Mouse (Mus musculus) liver, postnatal 0 days (tissue): ENCODE measurements around the gene Hist1h2ak. TPM values are rescaled to one million over a fixed set of nuclear protein-coding genes. Genes with fewer than 3 reads are reported as not detected.

Source experiments
- ATAC-seq: fragments of 200-750 bp; cut with Nextera tagmentation; 2 replicates; pipeline ENCODE4 v1.8.0; 2017; ENCODE audit warnings: mild to moderate bottlenecking, moderate library complexity
- DNase-seq: peaks from one replicate; pipeline ENCODE4 v3.0.0-alpha.2; 2016
- H3K27ac ChIP-seq: fragments of 300-500 bp; sonication (generic); 2 replicates; pipeline ENCODE4 v1.5.1; 2014; ENCODE audit warnings: antibody characterized with exemption, moderate library complexity, mild to moderate bottlenecking, low read depth
- H3K27me3 ChIP-seq: fragments of 300-500 bp; sonication (generic); 2 replicates; pipeline ENCODE4 v1.6.1; 2014; ENCODE audit warnings: low read length, control low read depth, mixed read lengths; ENCODE audit not compliant: insufficient read depth
- H3K36me3 ChIP-seq: fragments of 300-500 bp; sonication (generic); replicated peaks from 2 replicates; pipeline ENCODE4 v1.6.1; 2014; ENCODE audit warnings: mild to moderate bottlenecking, control low read depth, low read length, moderate library complexity, mixed read lengths; ENCODE audit not compliant: insufficient read depth
- H3K4me1 ChIP-seq: fragments of 300-500 bp; sonication (generic); 2 replicates; pipeline ENCODE4 v1.6.1; 2014; ENCODE audit warnings: antibody characterized with exemption, mild to moderate bottlenecking, control low read depth; ENCODE audit not compliant: insufficient read depth
- H3K4me2 ChIP-seq: fragments of 300-500 bp; sonication (generic); 2 replicates; pipeline ENCODE4 v1.6.1; 2014; ENCODE audit warnings: low read depth, mild to moderate bottlenecking, low read length, moderate library complexity, mixed read lengths
- H3K4me3 ChIP-seq: fragments of 300-500 bp; sonication (generic); 2 replicates; pipeline ENCODE4 v1.5.1; 2014; ENCODE audit warnings: low read depth, low read length
- H3K9ac ChIP-seq: fragments of 300-500 bp; sonication (generic); replicated peaks from 2 replicates; pipeline ENCODE4 v1.6.1; 2014; ENCODE audit warnings: mild to moderate bottlenecking, moderate library complexity
- H3K9me3 ChIP-seq: fragments of 300-500 bp; sonication (generic); 2 replicates; pipeline ENCODE4 v1.6.1; 2016; ENCODE audit warnings: mild to moderate bottlenecking, control low read depth, low read length, mixed read lengths
- CTCF ChIP-seq: sonication (generic); IDR thresholded peaks from 2 replicates; pipeline ENCODE4 v1.5.1; 2016; ENCODE audit warnings: antibody characterized with exemption, low read depth
- EP300 ChIP-seq: IDR thresholded peaks from 2 replicates; pipeline ENCODE4 v1.6.1; 2016; ENCODE audit warnings: antibody characterized with exemption, low read depth, mild to moderate bottlenecking
- WGBS: fragments of 180-500 bp; shearing (Covaris S2); extraction: QIAGEN DNeasy Blood & Tissue Kit; methylation state at CpG from one replicate; pipeline ENCODE4 v1.1.7; 2014; ENCODE audit not compliant: insufficient replicate concordance; 5-methylcytosine and 5-hydroxymethylcytosine counted together
- microRNA-seq: library from miRNA; unstranded; fragments of <30 nt; microRNA quantifications from one replicate; pipeline ENCODE4, GENCODE M21; 2016
- polyA plus RNA-seq: library from polyadenylated mRNA; unstranded; fragments of >200 nt; fragmentation: Nextera tagmentation; extraction: Ambion mirVana; gene quantifications from 2 replicates; pipeline ENCODE4 v1.2.1, GENCODE M21; 2015

The Hist1h2ak gene
- polyA plus RNA-seq, 1 experiment from 2014 or later: 62.3 TPM

DNA sequence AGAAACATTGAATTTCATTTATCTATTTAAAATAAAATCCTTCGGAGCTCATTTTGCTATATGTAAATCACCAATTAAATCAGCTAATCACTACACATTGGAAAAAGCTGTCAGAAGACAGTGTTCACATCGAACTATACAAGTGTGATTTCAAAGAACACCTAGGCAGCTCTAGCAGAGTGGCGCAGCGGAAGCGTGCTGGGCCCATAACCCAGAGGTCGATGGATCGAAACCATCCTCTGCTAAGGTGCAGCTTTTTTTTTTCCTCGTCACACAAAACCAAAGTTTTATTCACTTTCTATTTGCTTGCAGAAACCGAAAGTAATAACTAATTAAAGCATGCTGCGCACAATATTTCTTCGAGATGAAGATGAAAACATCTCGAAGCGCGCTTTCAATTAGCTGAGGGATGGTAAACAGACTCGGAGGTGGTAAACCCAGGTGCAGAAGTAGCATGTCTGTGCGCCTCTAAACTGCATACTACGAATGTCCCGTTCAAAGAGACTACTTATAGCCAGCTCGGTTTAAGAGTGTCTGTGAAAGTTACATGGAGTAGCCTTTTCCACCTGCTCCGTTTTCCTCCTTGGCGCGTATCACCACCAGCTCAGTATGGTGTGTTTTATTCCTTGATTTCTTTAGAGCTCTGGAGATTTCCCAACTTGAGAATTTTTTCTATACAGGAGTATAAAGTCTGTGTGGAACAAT lies 42.7 kb downstream of the Hist1h2ak start:
- ATAC-seq: peak; percentile 66
- Histone ChIP-seq H3K9me3 (no peaks in the 10 kb centered on the region), H3K9ac (peak overlapping the region; percentile 28), H3K27me3 (no peaks in the 10 kb centered on the region), H3K27ac (no peak overlapping the region), H3K4me1 (peaks cover 14% of the 10 kb centered on the region), H3K36me3 (no peaks in the 10 kb centered on the region), H3K4me2 (peak overlapping the region; percentile 76), H3K4me3 (peak overlapping the region; percentile 62)
- TF ChIP-seq CTCF: no peak
- no peak for TF ChIP-seq EP300
- 1% methylated on average over 22 of the region's 22 CpGs for WGBS
- peak; percentile 82 for DNase-seq

DNA sequence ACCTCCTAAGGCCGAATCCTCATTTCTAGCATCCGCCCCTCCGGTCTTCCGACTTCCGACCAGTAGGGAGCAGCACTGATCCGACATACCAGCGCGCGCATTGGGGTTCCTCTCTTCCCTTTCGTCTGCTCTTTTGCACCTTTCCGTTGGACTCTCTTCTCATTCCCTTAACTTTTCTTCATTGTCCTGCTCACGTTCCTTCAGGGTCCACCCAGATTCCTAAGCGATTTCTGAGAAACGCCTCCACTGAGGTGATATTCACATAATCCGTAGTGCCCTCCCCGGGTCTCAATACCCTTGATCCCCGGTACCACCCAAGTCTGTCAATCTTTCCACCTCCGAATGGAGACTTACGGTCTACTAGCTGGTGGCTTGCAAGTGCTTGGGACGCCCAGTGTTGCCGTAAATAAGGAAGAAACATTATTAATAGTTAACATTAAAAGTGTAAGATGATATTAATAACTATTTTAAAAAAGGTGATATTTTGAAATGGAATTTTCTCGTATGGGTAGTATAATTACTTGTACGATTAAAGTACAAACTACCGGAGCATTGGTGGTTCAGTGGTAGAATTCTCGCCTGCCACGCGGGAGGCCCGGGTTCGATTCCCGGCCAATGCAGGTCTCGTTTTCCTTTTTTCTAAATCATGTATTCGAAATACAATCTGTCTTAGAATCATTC lies 43.5 kb downstream of the Hist1h2ak start:
- Histone ChIP-seq H3K4me1 (peaks cover 10% of the 10 kb centered on the region), H3K9me3 (no peaks in the 10 kb centered on the region), H3K36me3 (no peaks in the 10 kb centered on the region), H3K27me3 (no peaks in the 10 kb centered on the region), H3K4me3 (peak overlapping the region; percentile 62), H3K27ac (peak overlapping the region; percentile 82), H3K4me2 (peak overlapping the region; percentile 76), H3K9ac (peak overlapping the region; percentile 67)
- ATAC-seq: peak; percentile 83
- TF ChIP-seq EP300 (peak; percentile 44), CTCF (peak; percentile 88)
- DNase-seq: peak; percentile 91
- under 1% methylated on average over 32 of the region's 32 CpGs for WGBS

DNA sequence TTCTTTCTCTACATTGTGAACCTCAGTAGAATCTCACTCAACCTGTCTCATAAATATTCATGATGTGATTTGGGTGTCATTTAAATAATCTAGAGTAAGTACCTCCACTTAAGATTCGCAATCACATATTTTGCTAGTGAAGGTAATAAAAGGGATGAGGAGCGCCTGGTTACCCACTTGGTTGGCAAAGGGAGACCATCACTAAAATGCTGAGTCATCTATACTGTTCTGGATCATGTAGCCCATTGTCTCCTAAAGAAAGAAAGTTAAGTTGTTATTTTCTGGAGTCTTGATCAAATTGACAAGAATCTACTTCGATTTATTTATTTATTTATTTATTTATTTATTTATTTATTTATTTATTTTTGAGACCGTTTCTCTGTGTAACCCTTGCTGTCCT lies 47.0 kb downstream of the Hist1h2ak start:
- Histone ChIP-seq H3K9me3 (no peaks in the 10 kb centered on the region), H3K4me2 (no peak overlapping the region), H3K9ac (no peak overlapping the region), H3K4me1 (peaks cover 6% of the 10 kb centered on the region; the same call in 1 of the 2 replicates), H3K27ac (no peak overlapping the region), H3K4me3 (no peak overlapping the region), H3K27me3 (no peaks in the 10 kb centered on the region), H3K36me3 (no peaks in the 10 kb centered on the region)
- TF ChIP-seq CTCF: no peak
- no peak for TF ChIP-seq EP300
- 59% methylated on average over 4 of the region's 4 CpGs for WGBS
- DNase-seq (no peak), ATAC-seq (no peak)

Small RNA genes within 50 kb of the gene (microRNA-seq; reads per million reads assigned to microRNA genes)
- gene Gm44346 (not detected), gene Gm44357 (not detected), gene Gm44367 (not detected), gene Gm44454 (not detected)

Other genes starting within 250 kb of the Hist1h2ak start
- gene Zkscan8, start 222.7 kb downstream of the Hist1h2ak start, polyA plus RNA-seq: 1.2 and 1.6 TPM in 2 replicates
- not detected in 2 replicates for gene Olfr1366, start 211.0 kb downstream of the Hist1h2ak start, polyA plus RNA-seq
- gene Olfr1535, start 193.9 kb downstream of the Hist1h2ak start, polyA plus RNA-seq: 0.02 TPM in 1 of 2 replicates, not detected in the other
- not detected in 2 replicates for gene Olfr1364, start 172.1 kb downstream of the Hist1h2ak start, polyA plus RNA-seq
- not detected in 2 replicates for gene Olfr1362, start 139.8 kb downstream of the Hist1h2ak start, polyA plus RNA-seq
- not detected in 2 replicates for gene Olfr11, start 111.3 kb downstream of the Hist1h2ak start, polyA plus RNA-seq
- not detected in 2 replicates for gene Olfr1361, start 90.4 kb downstream of the Hist1h2ak start, polyA plus RNA-seq
- not detected in 2 replicates for gene Olfr1360, start 76.4 kb downstream of the Hist1h2ak start, polyA plus RNA-seq
- gene Olfr1359, start 55.7 kb downstream of the Hist1h2ak start, polyA plus RNA-seq: not detected in 2 replicates
- 0.51 and 1.9 TPM in 2 replicates for gene Hist1h2bl, start 37.7 kb downstream of the Hist1h2ak start, polyA plus RNA-seq
- 16.4 and 20.2 TPM in 2 replicates for gene Hist1h2ai, start 37.4 kb downstream of the Hist1h2ak start, polyA plus RNA-seq
- gene Hist1h3h, start 36.2 kb downstream of the Hist1h2ak start, polyA plus RNA-seq: 7.1 and 8.7 TPM in 2 replicates
- 1.6 and 2.3 TPM in 2 replicates for gene Hist1h2bm, start 31.8 kb downstream of the Hist1h2ak start, polyA plus RNA-seq
- gene Hist1h4j, start 18.8 kb downstream of the Hist1h2ak start, polyA plus RNA-seq: 0.19 and 0.32 TPM in 2 replicates
- 2.4 and 3.6 TPM in 2 replicates for gene Hist1h4k, start 3.3 kb downstream of the Hist1h2ak start, polyA plus RNA-seq
- 7.2 and 7.3 TPM in 2 replicates for gene Hist1h2bn, start 296 bp upstream of the Hist1h2ak start, polyA plus RNA-seq
- 20.0 and 27.9 TPM in 2 replicates for gene Hist1h1b, start 26.8 kb upstream of the Hist1h2ak start, polyA plus RNA-seq
- 95.1 and 107 TPM in 2 replicates for gene Hist1h3i, start 29.5 kb upstream of the Hist1h2ak start, polyA plus RNA-seq
- gene Hist1h2an, start 33.4 kb upstream of the Hist1h2ak start, polyA plus RNA-seq: 8.4 and 11.4 TPM in 2 replicates
- gene Hist1h2bp, start 33.6 kb upstream of the Hist1h2ak start, polyA plus RNA-seq: 2.4 and 4.6 TPM in 2 replicates
- gene Hist1h2bq, start 56.4 kb upstream of the Hist1h2ak start, polyA plus RNA-seq: 14.3 and 15.4 TPM in 2 replicates
- not detected in 2 replicates for gene Hist1h2ao, start 56.6 kb upstream of the Hist1h2ak start, polyA plus RNA-seq
- gene Hist1h4m, start 57.9 kb upstream of the Hist1h2ak start, polyA plus RNA-seq: not detected in 2 replicates
- 9.2 and 9.8 TPM in 2 replicates for gene Hist1h4n, start 78.4 kb upstream of the Hist1h2ak start, polyA plus RNA-seq
- 3,753 and 3,756 TPM in 2 replicates for gene Hist1h2ap, start 79.7 kb upstream of the Hist1h2ak start, polyA plus RNA-seq
- 14.9 and 15.6 TPM in 2 replicates for gene Hist1h2br, start 79.9 kb upstream of the Hist1h2ak start, polyA plus RNA-seq
- gene Zfp184, start 191.3 kb upstream of the Hist1h2ak start, polyA plus RNA-seq: 0.27 and 0.32 TPM in 2 replicates
- gene Pom121l2, start 227.4 kb upstream of the Hist1h2ak start, polyA plus RNA-seq: not detected in 2 replicates